Mouse (Mus musculus): ENCODE results near the gene Ptchd4.

DNA sequence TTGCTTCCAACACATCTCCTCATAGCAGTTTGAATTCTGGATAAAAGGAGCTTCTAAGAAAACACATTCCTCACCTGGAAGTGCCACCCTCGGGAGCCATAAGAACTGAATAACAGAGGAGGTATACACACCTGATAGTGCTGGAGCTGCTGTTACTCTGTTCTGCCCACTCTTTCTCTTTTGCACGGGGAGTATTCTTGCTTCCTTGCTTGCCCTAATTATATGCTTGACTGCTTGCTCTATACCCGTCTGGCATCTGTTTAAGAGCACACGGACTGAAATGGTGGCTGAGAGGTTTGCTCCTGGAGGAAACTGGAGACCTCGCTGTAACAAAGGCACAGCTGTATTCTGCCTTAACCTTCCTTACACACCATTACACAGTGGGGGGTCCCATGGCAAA, 214.4 kb downstream of the Ptchd4 start:
- TF ChIP-seq ZC3H11A (IDR thresholded peaks at IDR 0.05; ENCODE audit: borderline replicate concordance, low read depth, low read length) (no peak), ZNF384 (IDR thresholded peaks at IDR 0.05; ENCODE audit: low read depth, low read length) (no peak), MAFK (IDR thresholded peaks at IDR 0.05; ENCODE audit: insufficient read depth, low read depth, low read length) (no peak)
